Mouse (Mus musculus): ENCODE data around the gene Ppp1cc. TPM values are rescaled to one million over a fixed set of nuclear protein-coding genes. Genes with fewer than 3 reads are reported as not detected.
"Not testable (repeated sequence)": the region's sequence is repeated elsewhere in the genome, so short reads cannot be mapped to it uniquely, and the experiment has no call there.

Ppp1cc gene
- total RNA-seq, 2 experiments from 2014 or later, result 171 to 173 TPM

- intact Hi-C loops (cut with DNase I), result no loop called here
- DNase-seq, result no peak
Measured at GRCm38 (mm10) chr5:122206475-122206874, 48.4 kb downstream of the Ppp1cc start, which contains the start of gene Hvcn1. TSS of gene Hvcn1 (plus strand) at chr5:122206804.

GRCm38 (mm10) chr5:122208909-122209308 is 50.8 kb downstream of the Ppp1cc start:
- intact Hi-C loops (cut with DNase I), result no loop called here
- no peak for DNase-seq

GRCm38 (mm10) chr5:122209591-122210368 is 51.7 kb downstream of the Ppp1cc start:
- DNase-seq, result peak; percentile 55 to 70
- intact Hi-C loops (cut with DNase I), result no loop called here

- no peak for DNase-seq
- intact Hi-C loops (cut with DNase I), result no loop called here
Measured at GRCm38 (mm10) chr5:122210890-122211289, 52.8 kb downstream of the Ppp1cc start.

- intact Hi-C loops (cut with DNase I), result no loop called here
- no peak for DNase-seq
Measured at GRCm38 (mm10) chr5:122212125-122212524, 54.0 kb downstream of the Ppp1cc start.

GRCm38 (mm10) chr5:122212820-122213219 is 54.7 kb downstream of the Ppp1cc start:
- intact Hi-C loops (cut with DNase I); DNase-seq: not testable (repeated sequence)

GRCm38 (mm10) chr5:122213861-122214260 is 55.8 kb downstream of the Ppp1cc start:
- intact Hi-C loops (cut with DNase I), result no loop called here
- no peak for DNase-seq

GRCm38 (mm10) chr5:122217636-122218035 is 59.6 kb downstream of the Ppp1cc start:
- DNase-seq, result no peak
- intact Hi-C loops (cut with DNase I), result no loop called here

- DNase-seq, result no peak
- intact Hi-C loops (cut with DNase I), result no loop called here
Measured at GRCm38 (mm10) chr5:122218109-122218905, 60.2 kb downstream of the Ppp1cc start.

GRCm38 (mm10) chr5:122218928-122219327 is 60.9 kb downstream of the Ppp1cc start:
- intact Hi-C loops (cut with DNase I), result no loop called here
- DNase-seq, result no peak

- DNase-seq, result no peak
- intact Hi-C loops (cut with DNase I), result no loop called here
Measured at GRCm38 (mm10) chr5:122219655-122220629, 61.9 kb downstream of the Ppp1cc start.

- DNase-seq, result no peak
- intact Hi-C loops (cut with DNase I), result no loop called here
Measured at GRCm38 (mm10) chr5:122221085-122221484, 63.0 kb downstream of the Ppp1cc start.

- DNase-seq, result no peak
- intact Hi-C loops (cut with DNase I), result no loop called here
Measured at GRCm38 (mm10) chr5:122224291-122224690, 66.2 kb downstream of the Ppp1cc start.

Other genes starting within 250 kb of the Ppp1cc start
- gene Cux2, start 108.2 kb upstream of the Ppp1cc start, total RNA-seq (2021), result 10 to 100 TPM; 13.1 to 17.5 TPM
- gene Myl2, start 57.3 kb upstream of the Ppp1cc start, total RNA-seq (2021), result over 10,000 TPM; 18,908 to 21,159 TPM
- gene Ccdc63, start 17.5 kb upstream of the Ppp1cc start, total RNA-seq (2021), result under 1 TPM in 1 of 2 experiments, not detected in 1; 0.22 TPM
- gene Hvcn1, start 48.5 kb downstream of the Ppp1cc start, total RNA-seq (2021), result 1 to 10 TPM; 2.2 to 2.3 TPM
- 1 to 10 TPM; 5.4 to 5.5 TPM for gene Tctn1, start 106.2 kb downstream of the Ppp1cc start, total RNA-seq (2021)
- gene Pptc7, start 126.1 kb downstream of the Ppp1cc start, total RNA-seq (2021), result 10 to 100 TPM; 63.4 to 83.1 TPM
- 1 to 10 TPM; 1.1 to 1.4 TPM for gene Rad9b, start 196.0 kb downstream of the Ppp1cc start, total RNA-seq (2021)
- 100 to 1,000 TPM; 109 to 122 TPM for gene Vps29, start 196.1 kb downstream of the Ppp1cc start, total RNA-seq (2021)
- 10 to 100 TPM; 24.3 to 25.5 TPM for gene Gpn3, start 213.6 kb downstream of the Ppp1cc start, total RNA-seq (2021)
- gene Fam216a, start 214.1 kb downstream of the Ppp1cc start, total RNA-seq (2021), result 10 to 100 TPM; 17.1 to 22.7 TPM
- 100 to 1,000 TPM; 140 to 150 TPM for gene Arpc3, start 233.6 kb downstream of the Ppp1cc start, total RNA-seq (2021)

All from heart, postnatal 10 days (tissue).